Mouse (Mus musculus) myocyte (in vitro differentiated cells): ENCODE data around the gene Slc25a22.
A peak's percentile ranks its signal among the peaks of the same experiment; 100 is the strongest.

Source experiments
- CEBPB ChIP-seq: IDR thresholded peaks from 2 replicates; pipeline ENCODE4 v1.6.1; 2011; ENCODE audit warnings: mild to moderate bottlenecking, moderate library complexity; ENCODE audit not compliant: poor library complexity, insufficient read depth, severe bottlenecking
- E2F4 ChIP-seq: IDR thresholded peaks from one replicate; pipeline ENCODE4 v1.6.1; 2011; ENCODE audit warnings: mild to moderate bottlenecking, control low read depth, moderate library complexity; ENCODE audit not compliant: insufficient read depth
- MAX ChIP-seq: IDR thresholded peaks from one replicate; pipeline ENCODE4 v1.6.1; 2011; ENCODE audit warnings: low read depth, mild to moderate bottlenecking, control low read depth
- MYOD1 ChIP-seq, 3 experiments: IDR thresholded peaks; one replicate each; pipeline ENCODE4 v1.6.1; 2011; ENCODE audit warnings: control low read depth in 2 of 3, low read depth in 2 of 3, mild to moderate bottlenecking in 2 of 3, moderate library complexity in 1 of 3; ENCODE audit not compliant: insufficient read length in 2 of 3, control insufficient read depth in 1 of 3
- MYOG ChIP-seq, 3 experiments: IDR thresholded peaks; one replicate each; pipeline ENCODE4 v1.6.1; 2011; ENCODE audit warnings: control low read depth in 2 of 3, low read depth in 2 of 3, mild to moderate bottlenecking in 2 of 3; ENCODE audit not compliant: insufficient read length in 2 of 3, control insufficient read depth in 1 of 3, insufficient read depth in 1 of 3
- POLR2A ChIP-seq: IDR thresholded peaks from one replicate; pipeline ENCODE4 v1.6.1; 2011; ENCODE audit warnings: low read depth, mild to moderate bottlenecking, control low read depth, moderate library complexity; ENCODE audit not compliant: insufficient read length
- POLR2AphosphoS2 ChIP-seq: IDR thresholded peaks from one replicate; pipeline ENCODE4 v1.6.1; 2011; ENCODE audit warnings: low read depth, control low read depth; ENCODE audit not compliant: insufficient read length
- REST ChIP-seq: IDR thresholded peaks from one replicate; pipeline ENCODE4 v1.6.1; 2011; ENCODE audit warnings: mild to moderate bottlenecking, control low read depth, moderate library complexity; ENCODE audit not compliant: insufficient read depth, insufficient read length
- TCF3 ChIP-seq: IDR thresholded peaks from one replicate; pipeline ENCODE4 v1.6.1; 2011; ENCODE audit warnings: low read depth, control low read depth; ENCODE audit not compliant: insufficient read length
- USF1 ChIP-seq: IDR thresholded peaks from one replicate; pipeline ENCODE4 v1.6.1; 2011; ENCODE audit warnings: low read depth, mild to moderate bottlenecking, control low read depth, moderate library complexity

DNA sequence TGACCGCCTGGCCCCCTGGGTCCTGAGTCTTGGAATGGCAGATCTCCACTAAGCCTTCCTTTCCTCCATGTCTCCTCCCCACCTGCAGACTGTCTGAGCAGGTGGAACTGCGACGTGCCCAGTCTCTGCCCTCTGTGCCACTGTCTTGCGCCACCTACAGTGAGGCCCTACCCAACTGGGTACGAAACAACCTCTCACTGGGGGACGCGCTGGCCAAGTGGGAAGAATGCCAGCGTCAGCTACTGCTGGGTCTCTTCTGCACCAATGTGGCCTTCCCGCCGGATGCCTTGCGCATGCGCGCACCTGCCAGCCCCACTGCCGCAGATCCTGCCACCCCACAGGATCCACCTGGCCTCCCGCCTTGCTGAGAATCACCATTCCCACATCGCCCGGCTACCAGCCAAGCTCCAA lies 21.6 kb upstream of the Slc25a22 start:
- TF ChIP-seq USF1 (no peak), POLR2A (peak; percentile 16), POLR2AphosphoS2 (no peak), MYOD1 (IDR thresholded peaks at IDR 0.05; ENCODE audit: control insufficient read depth in 1 of 3, insufficient read length in 2 of 3, low read depth in 2 of 3) (no peak), TCF3 (no peak), MAX (no peak), CEBPB (no peak), MYOG (IDR thresholded peaks at IDR 0.05; ENCODE audit: control insufficient read depth in 1 of 3, insufficient read depth in 1 of 3, insufficient read length in 2 of 3, low read depth in 2 of 3) (no peak), REST (no peak), E2F4 (no peak)
